Mouse (Mus musculus): ENCODE measurements around the gene Pex5. TPM values are rescaled to one million over a fixed set of nuclear protein-coding genes. Genes with fewer than 3 reads are reported as not detected.

Gene Pex5
- polyA plus RNA-seq, 1 experiment, result 31.0 TPM

GRCm38 (mm10) chr6:124447356-124447755, 32.5 kb upstream of the Pex5 start:
- no peak for TF ChIP-seq EP300 (IDR thresholded peaks at IDR 0.05; ENCODE audit: insufficient read depth, low read depth, low read length)
- TF ChIP-seq CTCF (IDR thresholded peaks at IDR 0.05; ENCODE audit: low read depth, low read length), result no peak
- no peak for TF ChIP-seq POLR2A (IDR thresholded peaks at IDR 0.05; ENCODE audit: insufficient read depth, low read length)
- no peak overlapping the region for H3K27ac ChIP-seq (ENCODE audit: insufficient read depth, low read length)

GRCm38 (mm10) chr6:124446459-124446858, 31.6 kb upstream of the Pex5 start:
- H3K9me3 ChIP-seq (replicated peaks; ENCODE audit: control insufficient read depth, insufficient read depth, low read length, poor library complexity, severe bottlenecking), result no peaks in the 10 kb centered on the region
- H3K27ac ChIP-seq (ENCODE audit: insufficient read depth, low read length), result no peak overlapping the region
- no peaks in the 10 kb centered on the region for H3K4me1 ChIP-seq (ENCODE audit: control insufficient read depth, insufficient read depth, low read length)
- H3K4me3 ChIP-seq (ENCODE audit: low read depth, low read length), result no peak overlapping the region
- H3K9ac ChIP-seq (ENCODE audit: low read depth, poor library complexity, severe bottlenecking), result no peak overlapping the region
- H3K36me3 ChIP-seq (ENCODE audit: control insufficient read depth, insufficient read depth, low read length, poor library complexity, severe bottlenecking), result no peaks in the 10 kb centered on the region
- no peaks in the 10 kb centered on the region for H3K27me3 ChIP-seq (ENCODE audit: control insufficient read depth, insufficient read depth, low read length, poor library complexity, severe bottlenecking)
- TF ChIP-seq CTCF (IDR thresholded peaks at IDR 0.05; ENCODE audit: low read depth, low read length), result no peak
- TF ChIP-seq POLR2A (IDR thresholded peaks at IDR 0.05; ENCODE audit: insufficient read depth, low read length), result no peak
- TF ChIP-seq EP300 (IDR thresholded peaks at IDR 0.05; ENCODE audit: insufficient read depth, low read depth, low read length), result no peak

More at GRCm38 (mm10) chr6:124447356-124447755, 32.5 kb upstream of the Pex5 start:
- no peaks in the 10 kb centered on the region for H3K36me3 ChIP-seq (ENCODE audit: control insufficient read depth, insufficient read depth, low read length, poor library complexity, severe bottlenecking)
- H3K27me3 ChIP-seq (ENCODE audit: control insufficient read depth, insufficient read depth, low read length, poor library complexity, severe bottlenecking), result no peaks in the 10 kb centered on the region
- no peak overlapping the region for H3K4me3 ChIP-seq (ENCODE audit: low read depth, low read length)
- H3K9ac ChIP-seq (ENCODE audit: low read depth, poor library complexity, severe bottlenecking), result no peak overlapping the region
- H3K4me1 ChIP-seq (ENCODE audit: control insufficient read depth, insufficient read depth, low read length), result no peaks in the 10 kb centered on the region
- H3K9me3 ChIP-seq (replicated peaks; ENCODE audit: control insufficient read depth, insufficient read depth, low read length, poor library complexity, severe bottlenecking), result no peaks in the 10 kb centered on the region

- no peaks in the 10 kb centered on the region for H3K27me3 ChIP-seq (ENCODE audit: control insufficient read depth, insufficient read depth, low read length, poor library complexity, severe bottlenecking)
- H3K9ac ChIP-seq (ENCODE audit: low read depth, poor library complexity, severe bottlenecking), result no peak overlapping the region
- H3K27ac ChIP-seq (ENCODE audit: insufficient read depth, low read length), result no peak overlapping the region
- TF ChIP-seq POLR2A (IDR thresholded peaks at IDR 0.05; ENCODE audit: insufficient read depth, low read length), result no peak
- TF ChIP-seq CTCF (IDR thresholded peaks at IDR 0.05; ENCODE audit: low read depth, low read length), result no peak
- no peak for TF ChIP-seq EP300 (IDR thresholded peaks at IDR 0.05; ENCODE audit: insufficient read depth, low read depth, low read length)
- H3K36me3 ChIP-seq (ENCODE audit: control insufficient read depth, insufficient read depth, low read length, poor library complexity, severe bottlenecking), result no peaks in the 10 kb centered on the region
- H3K4me1 ChIP-seq (ENCODE audit: control insufficient read depth, insufficient read depth, low read length), result no peaks in the 10 kb centered on the region
- no peaks in the 10 kb centered on the region for H3K9me3 ChIP-seq (replicated peaks; ENCODE audit: control insufficient read depth, insufficient read depth, low read length, poor library complexity, severe bottlenecking)
- H3K4me3 ChIP-seq (ENCODE audit: low read depth, low read length), result no peak overlapping the region
Observed at GRCm38 (mm10) chr6:124446024-124446423, 31.2 kb upstream of the Pex5 start.

- no peak overlapping the region for H3K9ac ChIP-seq (ENCODE audit: low read depth, poor library complexity, severe bottlenecking)
- TF ChIP-seq EP300 (IDR thresholded peaks at IDR 0.05; ENCODE audit: insufficient read depth, low read depth, low read length) (no peak), POLR2A (IDR thresholded peaks at IDR 0.05; ENCODE audit: insufficient read depth, low read length) (no peak), CTCF (IDR thresholded peaks at IDR 0.05; ENCODE audit: low read depth, low read length) (no peak)
Observed at GRCm38 (mm10) chr6:124443338-124443737, 28.5 kb upstream of the Pex5 start.

GRCm38 (mm10) chr6:124436245-124436644, 21.4 kb upstream of the Pex5 start:
- TF ChIP-seq EP300 (IDR thresholded peaks at IDR 0.05; ENCODE audit: insufficient read depth, low read depth, low read length), result no peak
- no peak for TF ChIP-seq CTCF (IDR thresholded peaks at IDR 0.05; ENCODE audit: low read depth, low read length)
- no peak for TF ChIP-seq POLR2A (IDR thresholded peaks at IDR 0.05; ENCODE audit: insufficient read depth, low read length)

More at GRCm38 (mm10) chr6:124443338-124443737, 28.5 kb upstream of the Pex5 start:
- H3K4me1 ChIP-seq (ENCODE audit: control insufficient read depth, insufficient read depth, low read length), result no peaks in the 10 kb centered on the region
- no peaks in the 10 kb centered on the region for H3K36me3 ChIP-seq (ENCODE audit: control insufficient read depth, insufficient read depth, low read length, poor library complexity, severe bottlenecking)
- no peaks in the 10 kb centered on the region for H3K27me3 ChIP-seq (ENCODE audit: control insufficient read depth, insufficient read depth, low read length, poor library complexity, severe bottlenecking)
- H3K4me3 ChIP-seq (ENCODE audit: low read depth, low read length), result no peak overlapping the region
- H3K27ac ChIP-seq (ENCODE audit: insufficient read depth, low read length), result no peak overlapping the region
- H3K9me3 ChIP-seq (replicated peaks; ENCODE audit: control insufficient read depth, insufficient read depth, low read length, poor library complexity, severe bottlenecking), result no peaks in the 10 kb centered on the region

GRCm38 (mm10) chr6:124435173-124435572, 20.3 kb upstream of the Pex5 start:
- Histone ChIP-seq H3K9ac (ENCODE audit: low read depth, poor library complexity, severe bottlenecking) (no peak overlapping the region), H3K4me1 (ENCODE audit: control insufficient read depth, insufficient read depth, low read length) (peaks cover 12% of the 10 kb centered on the region), H3K27me3 (ENCODE audit: control insufficient read depth, insufficient read depth, low read length, poor library complexity, severe bottlenecking) (no peaks in the 10 kb centered on the region), H3K9me3 (replicated peaks; ENCODE audit: control insufficient read depth, insufficient read depth, low read length, poor library complexity, severe bottlenecking) (no peaks in the 10 kb centered on the region), H3K4me3 (ENCODE audit: low read depth, low read length) (no peak overlapping the region), H3K27ac (ENCODE audit: insufficient read depth, low read length) (no peak overlapping the region), H3K36me3 (ENCODE audit: control insufficient read depth, insufficient read depth, low read length, poor library complexity, severe bottlenecking) (no peaks in the 10 kb centered on the region)
- no peak for TF ChIP-seq POLR2A (IDR thresholded peaks at IDR 0.05; ENCODE audit: insufficient read depth, low read length)
- TF ChIP-seq EP300 (IDR thresholded peaks at IDR 0.05; ENCODE audit: insufficient read depth, low read depth, low read length), result no peak
- no peak for TF ChIP-seq CTCF (IDR thresholded peaks at IDR 0.05; ENCODE audit: low read depth, low read length)

More at GRCm38 (mm10) chr6:124436245-124436644, 21.4 kb upstream of the Pex5 start:
- H3K36me3 ChIP-seq (ENCODE audit: control insufficient read depth, insufficient read depth, low read length, poor library complexity, severe bottlenecking), result no peaks in the 10 kb centered on the region
- peak overlapping the region; percentile 2; the same call in 1 of the 2 replicates for H3K4me3 ChIP-seq (ENCODE audit: low read depth, low read length)
- no peaks in the 10 kb centered on the region for H3K9me3 ChIP-seq (replicated peaks; ENCODE audit: control insufficient read depth, insufficient read depth, low read length, poor library complexity, severe bottlenecking)
- H3K4me1 ChIP-seq (ENCODE audit: control insufficient read depth, insufficient read depth, low read length), result peaks cover 9% of the 10 kb centered on the region
- no peak overlapping the region for H3K9ac ChIP-seq (ENCODE audit: low read depth, poor library complexity, severe bottlenecking)
- H3K27me3 ChIP-seq (ENCODE audit: control insufficient read depth, insufficient read depth, low read length, poor library complexity, severe bottlenecking), result no peaks in the 10 kb centered on the region
- no peak overlapping the region for H3K27ac ChIP-seq (ENCODE audit: insufficient read depth, low read length)

All from ES-Bruce4 (cell line).